Mouse (Mus musculus): Measurements from ENCODE around the gene Rab28. TPM values are rescaled to one million over a fixed set of nuclear protein-coding genes. Genes with fewer than 3 reads are reported as not detected.

Rab28 gene
- polyA plus RNA-seq, 1 experiment, result 15.5 TPM

DNA sequence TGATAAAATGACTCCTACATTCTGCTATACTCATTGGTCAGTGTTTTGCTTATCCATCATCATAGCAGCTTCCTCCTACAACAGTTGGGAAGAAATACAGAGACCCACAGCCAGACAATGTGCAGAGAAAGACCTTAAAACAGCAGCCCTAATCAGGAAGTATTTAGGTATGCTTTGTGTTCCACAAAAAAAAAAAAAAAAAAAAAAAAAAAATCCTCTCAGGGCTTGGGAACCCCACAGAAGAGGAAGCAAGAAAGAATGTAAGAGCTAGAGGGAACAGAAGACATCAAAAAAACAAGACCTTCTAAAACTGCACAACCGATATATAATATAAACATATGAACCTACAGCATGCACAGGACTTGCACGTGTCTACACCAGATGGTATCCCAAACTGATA, 24.0 kb downstream of the Rab28 start:
- no peak overlapping the region for H3K27ac ChIP-seq (ENCODE audit: insufficient read depth, low read length)
- H3K27me3 ChIP-seq (ENCODE audit: control insufficient read depth, insufficient read depth, low read length, poor library complexity, severe bottlenecking), result no peaks in the 10 kb centered on the region
- no peaks in the 10 kb centered on the region for H3K9me3 ChIP-seq (replicated peaks; ENCODE audit: control insufficient read depth, insufficient read depth, low read length, poor library complexity, severe bottlenecking)
- H3K36me3 ChIP-seq (ENCODE audit: control insufficient read depth, insufficient read depth, low read length, poor library complexity, severe bottlenecking), result no peaks in the 10 kb centered on the region
- no peak overlapping the region for H3K9ac ChIP-seq (ENCODE audit: low read depth, poor library complexity, severe bottlenecking)
- no peak overlapping the region for H3K4me3 ChIP-seq (ENCODE audit: low read depth, low read length)
- no peaks in the 10 kb centered on the region for H3K4me1 ChIP-seq (ENCODE audit: control insufficient read depth, insufficient read depth, low read length)
- no peak for TF ChIP-seq EP300 (IDR thresholded peaks at IDR 0.05; ENCODE audit: insufficient read depth, low read depth, low read length)
- TF ChIP-seq POLR2A (IDR thresholded peaks at IDR 0.05; ENCODE audit: insufficient read depth, low read length), result no peak
- TF ChIP-seq CTCF (IDR thresholded peaks at IDR 0.05; ENCODE audit: low read depth, low read length), result no peak

DNA sequence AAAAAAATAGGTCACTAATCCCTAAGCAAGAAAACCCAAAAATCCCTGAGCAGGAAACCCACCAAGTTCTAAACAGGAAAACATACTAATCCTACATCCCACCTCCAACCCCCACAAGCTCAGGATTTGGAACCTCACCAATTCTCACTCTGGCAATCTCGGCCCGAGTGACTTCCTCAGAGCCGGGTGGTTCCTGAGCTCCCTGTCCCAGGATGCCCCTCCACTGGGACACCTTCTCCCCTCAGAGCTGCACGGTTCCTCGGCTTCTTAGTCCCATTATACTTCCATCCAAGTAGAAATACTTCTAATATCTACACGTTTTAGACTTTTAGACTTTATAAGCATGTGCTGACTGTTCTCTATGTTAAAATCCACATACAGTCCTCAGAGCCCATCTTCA, 41.9 kb downstream of the Rab28 start:
- Histone ChIP-seq H3K27me3 (ENCODE audit: control insufficient read depth, insufficient read depth, low read length, poor library complexity, severe bottlenecking) (no peaks in the 10 kb centered on the region), H3K4me1 (ENCODE audit: control insufficient read depth, insufficient read depth, low read length) (no peaks in the 10 kb centered on the region), H3K9ac (ENCODE audit: low read depth, poor library complexity, severe bottlenecking) (no peak overlapping the region), H3K9me3 (replicated peaks; ENCODE audit: control insufficient read depth, insufficient read depth, low read length, poor library complexity, severe bottlenecking) (no peaks in the 10 kb centered on the region), H3K36me3 (ENCODE audit: control insufficient read depth, insufficient read depth, low read length, poor library complexity, severe bottlenecking) (no peaks in the 10 kb centered on the region), H3K4me3 (ENCODE audit: low read depth, low read length) (no peak overlapping the region), H3K27ac (ENCODE audit: insufficient read depth, low read length) (no peak overlapping the region)
- TF ChIP-seq EP300 (IDR thresholded peaks at IDR 0.05; ENCODE audit: insufficient read depth, low read depth, low read length) (no peak), POLR2A (IDR thresholded peaks at IDR 0.05; ENCODE audit: insufficient read depth, low read length) (no peak), CTCF (IDR thresholded peaks at IDR 0.05; ENCODE audit: low read depth, low read length) (no peak)

DNA sequence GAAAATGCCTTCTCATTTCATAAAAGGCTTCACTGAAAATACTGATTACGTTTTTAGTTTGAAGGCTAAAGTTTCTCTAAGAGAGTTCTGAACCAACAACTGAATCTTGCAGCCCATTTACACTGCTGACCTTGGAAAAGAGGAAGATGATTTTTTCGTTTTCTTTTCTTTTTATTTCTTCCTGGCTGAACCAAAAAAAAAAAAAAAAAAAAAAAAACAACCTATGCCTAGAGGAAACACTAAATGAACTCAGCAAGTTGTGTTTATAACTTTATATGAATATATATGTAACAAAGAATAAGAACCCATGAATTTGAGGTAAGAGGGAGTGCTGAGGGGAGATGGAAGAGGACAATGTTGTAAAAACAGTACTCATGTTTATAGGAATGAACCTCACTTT, 71.2 kb downstream of the Rab28 start:
- H3K4me3 ChIP-seq (ENCODE audit: low read depth, low read length), result no peak overlapping the region
- no peak overlapping the region for H3K27ac ChIP-seq (ENCODE audit: insufficient read depth, low read length)
- H3K27me3 ChIP-seq (ENCODE audit: control insufficient read depth, insufficient read depth, low read length, poor library complexity, severe bottlenecking), result no peaks in the 10 kb centered on the region
- H3K9ac ChIP-seq (ENCODE audit: low read depth, poor library complexity, severe bottlenecking), result no peak overlapping the region
- H3K4me1 ChIP-seq (ENCODE audit: control insufficient read depth, insufficient read depth, low read length), result no peaks in the 10 kb centered on the region
- no peaks in the 10 kb centered on the region for H3K9me3 ChIP-seq (replicated peaks; ENCODE audit: control insufficient read depth, insufficient read depth, low read length, poor library complexity, severe bottlenecking)
- TF ChIP-seq EP300 (IDR thresholded peaks at IDR 0.05; ENCODE audit: insufficient read depth, low read depth, low read length), result no peak
- no peak for TF ChIP-seq POLR2A (IDR thresholded peaks at IDR 0.05; ENCODE audit: insufficient read depth, low read length)
- TF ChIP-seq CTCF (IDR thresholded peaks at IDR 0.05; ENCODE audit: low read depth, low read length), result no peak
- H3K36me3 ChIP-seq (ENCODE audit: control insufficient read depth, insufficient read depth, low read length, poor library complexity, severe bottlenecking), result no peaks in the 10 kb centered on the region

DNA sequence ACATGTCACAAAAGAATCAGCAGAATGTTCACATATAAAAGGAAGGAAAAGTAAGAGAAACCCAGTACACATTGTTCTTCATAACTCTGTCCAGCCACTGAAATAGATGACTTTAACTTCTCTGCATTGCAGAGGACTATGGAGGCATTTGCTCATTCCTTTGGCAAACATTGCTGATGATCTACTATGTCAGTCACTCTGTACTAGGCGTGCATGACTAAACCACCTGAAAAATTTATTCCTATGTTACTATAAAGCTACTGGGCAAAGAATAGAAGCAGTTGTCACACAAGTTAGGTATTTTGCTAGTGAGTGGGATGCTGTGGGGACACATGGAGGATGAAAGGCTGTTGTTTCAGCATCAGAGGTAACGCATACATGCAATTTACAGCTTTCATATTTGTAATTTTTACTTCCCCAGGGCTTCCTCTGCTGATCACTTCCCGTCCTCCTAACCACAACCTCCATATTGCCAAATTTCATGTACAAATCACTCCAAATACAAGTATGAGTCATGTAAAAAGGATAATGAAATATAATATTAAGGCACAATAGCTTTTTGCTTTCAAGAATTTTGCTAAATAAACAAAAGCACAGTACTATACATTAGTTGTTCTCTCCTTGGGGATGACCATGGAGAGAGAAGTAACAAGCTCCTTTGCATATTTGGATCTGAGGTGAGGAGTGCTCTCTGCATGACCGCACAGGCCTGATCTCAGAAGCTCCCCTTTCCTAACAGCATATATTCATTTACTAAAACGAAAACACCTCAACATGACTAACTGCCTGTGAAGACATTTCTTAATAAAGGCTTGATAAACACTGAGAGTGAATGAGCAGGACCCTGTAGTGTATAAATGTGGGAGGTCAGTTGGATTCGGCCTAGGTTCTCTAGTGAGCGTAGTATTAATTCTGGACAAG, 80.5 kb downstream of the Rab28 start:
- H3K9ac ChIP-seq (ENCODE audit: low read depth, poor library complexity, severe bottlenecking), result no peak overlapping the region
- H3K27ac ChIP-seq (ENCODE audit: insufficient read depth, low read length), result no peak overlapping the region
- no peaks in the 10 kb centered on the region for H3K9me3 ChIP-seq (replicated peaks; ENCODE audit: control insufficient read depth, insufficient read depth, low read length, poor library complexity, severe bottlenecking)
- H3K4me1 ChIP-seq (ENCODE audit: control insufficient read depth, insufficient read depth, low read length), result no peaks in the 10 kb centered on the region
- no peak overlapping the region for H3K4me3 ChIP-seq (ENCODE audit: low read depth, low read length)
- TF ChIP-seq CTCF (IDR thresholded peaks at IDR 0.05; ENCODE audit: low read depth, low read length), result no peak
- no peak for TF ChIP-seq EP300 (IDR thresholded peaks at IDR 0.05; ENCODE audit: insufficient read depth, low read depth, low read length)
- TF ChIP-seq POLR2A (IDR thresholded peaks at IDR 0.05; ENCODE audit: insufficient read depth, low read length), result no peak
- H3K36me3 ChIP-seq (ENCODE audit: control insufficient read depth, insufficient read depth, low read length, poor library complexity, severe bottlenecking), result no peaks in the 10 kb centered on the region
- H3K27me3 ChIP-seq (ENCODE audit: control insufficient read depth, insufficient read depth, low read length, poor library complexity, severe bottlenecking), result no peaks in the 10 kb centered on the region

DNA sequence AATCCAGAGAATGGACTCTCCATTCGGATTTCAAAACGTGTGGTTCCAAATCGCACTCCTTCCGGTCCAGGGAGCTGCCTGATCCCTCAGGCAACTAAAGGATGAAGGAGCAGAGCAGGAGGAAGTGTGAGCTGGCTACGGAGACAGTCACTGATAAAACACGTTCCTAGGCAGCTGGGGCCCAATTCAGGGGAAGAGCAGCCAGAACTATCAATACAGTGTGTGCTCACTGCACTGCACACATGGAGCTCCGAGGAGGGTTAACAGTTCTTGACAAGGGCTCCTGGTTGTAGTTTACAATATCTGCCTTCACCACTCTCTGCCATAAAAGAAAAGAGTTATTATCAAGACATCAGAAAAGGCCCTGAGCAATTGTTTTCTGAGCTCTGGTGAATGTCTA, 82.4 kb downstream of the Rab28 start:
- TF ChIP-seq POLR2A (IDR thresholded peaks at IDR 0.05; ENCODE audit: insufficient read depth, low read length) (no peak), EP300 (IDR thresholded peaks at IDR 0.05; ENCODE audit: insufficient read depth, low read depth, low read length) (no peak), CTCF (IDR thresholded peaks at IDR 0.05; ENCODE audit: low read depth, low read length) (no peak)
- Histone ChIP-seq H3K9me3 (replicated peaks; ENCODE audit: control insufficient read depth, insufficient read depth, low read length, poor library complexity, severe bottlenecking) (no peaks in the 10 kb centered on the region), H3K4me3 (ENCODE audit: low read depth, low read length) (no peak overlapping the region), H3K4me1 (ENCODE audit: control insufficient read depth, insufficient read depth, low read length) (no peaks in the 10 kb centered on the region), H3K27ac (ENCODE audit: insufficient read depth, low read length) (no peak overlapping the region), H3K9ac (ENCODE audit: low read depth, poor library complexity, severe bottlenecking) (no peak overlapping the region), H3K27me3 (ENCODE audit: control insufficient read depth, insufficient read depth, low read length, poor library complexity, severe bottlenecking) (no peaks in the 10 kb centered on the region), H3K36me3 (ENCODE audit: control insufficient read depth, insufficient read depth, low read length, poor library complexity, severe bottlenecking) (no peaks in the 10 kb centered on the region)

DNA sequence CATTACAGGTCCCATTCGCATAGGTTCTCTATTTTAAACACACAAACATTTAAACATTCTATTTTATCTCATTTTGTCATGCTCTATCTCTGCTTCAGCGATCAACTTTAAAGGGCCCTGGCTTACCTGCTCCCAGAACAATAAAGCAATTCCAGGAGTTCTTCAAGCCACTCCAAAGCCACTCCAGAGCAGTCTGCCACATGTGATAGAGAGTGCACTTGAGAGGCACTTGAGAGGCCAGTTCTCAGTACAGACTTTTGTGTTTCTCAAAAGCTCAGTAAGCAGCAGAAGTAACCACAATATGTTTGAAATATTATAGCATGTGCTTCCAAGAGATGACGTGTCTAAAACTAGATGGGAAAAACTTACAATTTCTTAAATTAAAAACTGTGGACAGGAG, 86.2 kb downstream of the Rab28 start:
- Histone ChIP-seq H3K9me3 (replicated peaks; ENCODE audit: control insufficient read depth, insufficient read depth, low read length, poor library complexity, severe bottlenecking) (no peaks in the 10 kb centered on the region), H3K9ac (ENCODE audit: low read depth, poor library complexity, severe bottlenecking) (no peak overlapping the region), H3K4me3 (ENCODE audit: low read depth, low read length) (no peak overlapping the region), H3K27me3 (ENCODE audit: control insufficient read depth, insufficient read depth, low read length, poor library complexity, severe bottlenecking) (no peaks in the 10 kb centered on the region), H3K4me1 (ENCODE audit: control insufficient read depth, insufficient read depth, low read length) (no peaks in the 10 kb centered on the region), H3K27ac (ENCODE audit: insufficient read depth, low read length) (no peak overlapping the region), H3K36me3 (ENCODE audit: control insufficient read depth, insufficient read depth, low read length, poor library complexity, severe bottlenecking) (no peaks in the 10 kb centered on the region)
- TF ChIP-seq EP300 (IDR thresholded peaks at IDR 0.05; ENCODE audit: insufficient read depth, low read depth, low read length) (no peak), POLR2A (IDR thresholded peaks at IDR 0.05; ENCODE audit: insufficient read depth, low read length) (no peak), CTCF (IDR thresholded peaks at IDR 0.05; ENCODE audit: low read depth, low read length) (no peak)

Data from ES-Bruce4 (cell line).